Mouse (Mus musculus): ENCODE data around the gene Srebf1. TPM values are rescaled to one million over a fixed set of nuclear protein-coding genes. Genes with fewer than 3 reads are reported as not detected.

The Srebf1 gene
- total RNA-seq, 2 experiments from 2014 or later, result 47.1 to 56.2 TPM

Small RNA genes lying within 50 kb of the gene (microRNA-seq; reads per million reads assigned to microRNA genes)
- gene Mir6921, result 0 reads per million in 2 experiments
- 0.30 to 0.63 reads per million in 2 experiments for gene Mir6922

Other genes with a start within 250 kb of the Srebf1 start
- 1 to 10 TPM; 4.6 to 5.6 TPM for gene Pemt, start 176.1 kb downstream of the Srebf1 start, total RNA-seq (2021)
- 10 to 100 TPM; 67.9 to 76.3 TPM for gene Rai1, start 117.6 kb downstream of the Srebf1 start, total RNA-seq (2021)
- gene Tom1l2, start 130.3 kb upstream of the Srebf1 start, total RNA-seq (2021), result 100 to 1,000 TPM; 170 to 180 TPM
- gene Drc3, start 130.7 kb upstream of the Srebf1 start, total RNA-seq (2021), result 1 to 10 TPM; 6.7 to 7.6 TPM
- gene Gid4, start 194.6 kb upstream of the Srebf1 start, total RNA-seq (2021), result 10 to 100 TPM; 54.5 to 54.8 TPM
- 10 to 100 TPM; 27.7 to 29.3 TPM for gene Atpaf2, start 195.9 kb upstream of the Srebf1 start, total RNA-seq (2021)
- 10 to 100 TPM; 69.0 to 78.3 TPM for gene Drg2, start 232.0 kb upstream of the Srebf1 start, total RNA-seq (2021)
- gene Myo15, start 246.8 kb upstream of the Srebf1 start, total RNA-seq (2021), result under 1 TPM; 0.10 TPM

Data from layer of hippocampus, postnatal 36 days (tissue).